Mouse (Mus musculus) mouse embryonic stem cell (cell line): ENCODE data around the gene Sesn2.

ENCODE experiments used
- in situ Hi-C, 2 experiments: fragments of 300-500 bp; cut with MboI; formaldehyde crosslinking; loops; 1 replicate in 1 of 2; 3 replicates in 1 of 2; pipeline ENCODE4 v1.14.3; 2019 to 2020; ENCODE audit warnings: low sequenced_read_pairs in 2 of 2, low pct_unique_long_range_greater_than_20kb in 1 of 2, mixed read lengths in 1 of 2; ENCODE audit not compliant: unreplicated experiment in 1 of 2

The Sesn2 gene

GRCm38 (mm10) chr4:132454216-132454615 lies 56.1 kb downstream of the Sesn2 start:
- in situ Hi-C loops = no loop called here

GRCm38 (mm10) chr4:132449778-132450177 lies 60.5 kb downstream of the Sesn2 start:
- in situ Hi-C loops = no loop called here

- in situ Hi-C loops = no loop called here
Measured at GRCm38 (mm10) chr4:132446105-132446504, 64.2 kb downstream of the Sesn2 start.

- in situ Hi-C loops = no loop called here
Measured at GRCm38 (mm10) chr4:132444516-132444915, 65.8 kb downstream of the Sesn2 start.
